Mouse (Mus musculus): ENCODE measurements around the gene Hist1h3d. TPM values are rescaled to one million over a fixed set of nuclear protein-coding genes. Genes with fewer than 3 reads are reported as not detected.

Hist1h3d gene
- polyA plus RNA-seq, 1 experiment from 2014 or later: 4.6 TPM

DNA sequence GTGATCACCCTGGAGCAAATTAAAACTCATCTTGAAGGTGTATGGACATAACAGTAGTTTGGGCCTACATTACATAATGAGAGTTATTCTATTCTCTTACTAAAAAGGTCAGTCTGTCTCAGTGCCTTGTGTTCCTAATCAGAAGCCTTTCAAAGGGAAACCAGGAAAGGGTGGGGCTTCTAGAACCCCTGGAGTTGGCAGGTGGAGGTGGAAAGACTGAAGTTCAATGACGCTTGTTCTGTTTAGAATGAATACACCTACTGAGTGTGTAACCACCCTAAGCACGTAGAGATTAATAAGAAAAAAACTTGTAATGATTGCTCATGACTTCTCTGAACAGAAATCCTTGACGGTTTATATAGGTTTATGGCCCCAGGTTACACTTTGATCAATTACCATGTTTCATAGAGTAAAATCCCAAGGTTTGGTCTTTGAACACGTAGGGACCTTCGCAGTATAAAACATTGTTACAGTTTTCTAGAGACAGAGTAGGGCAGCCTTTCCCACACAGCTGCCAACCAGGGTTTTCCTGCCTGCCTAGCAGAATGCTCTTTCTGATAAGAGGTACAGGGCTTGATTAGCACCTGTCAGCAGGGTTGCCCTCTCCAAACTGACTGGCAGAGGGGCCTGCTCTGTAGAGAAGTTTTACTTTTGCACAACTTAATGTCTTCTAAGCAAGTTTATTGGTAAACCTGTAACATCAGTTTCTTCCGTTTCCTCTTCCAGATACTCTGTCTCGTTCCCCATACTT lies 20.2 kb downstream of the Hist1h3d start:
- Histone ChIP-seq H3K27me3 (ENCODE audit: control insufficient read depth, insufficient read depth, low read length) (no peaks in the 10 kb centered on the region), H3K4me3 (ENCODE audit: low read depth, low read length) (no peak overlapping the region), H3K9me3 (replicated peaks; ENCODE audit: control insufficient read depth, low read length) (no peaks in the 10 kb centered on the region), H3K27ac (ENCODE audit: low read depth, low read length) (no peak overlapping the region), H3K4me1 (ENCODE audit: control insufficient read depth, insufficient read depth, low read length) (peaks cover 5% of the 10 kb centered on the region; the same call in 1 of the 2 replicates), H3K9ac (ENCODE audit: low read depth, low read length) (no peak overlapping the region; the same call in 1 of the 2 replicates), H3K4me2 (no peak overlapping the region), H3K36me3 (ENCODE audit: control insufficient read depth, insufficient read depth, low read length) (no peaks in the 10 kb centered on the region)
- ATAC-seq (replicated peaks; ENCODE audit: insufficient number of reproducible peaks, low FRiP score, low TSS enrichment): no peak
- 73% methylated on average over 7 of the region's 7 CpGs for WGBS (ENCODE audit: insufficient replicate concordance)

DNA sequence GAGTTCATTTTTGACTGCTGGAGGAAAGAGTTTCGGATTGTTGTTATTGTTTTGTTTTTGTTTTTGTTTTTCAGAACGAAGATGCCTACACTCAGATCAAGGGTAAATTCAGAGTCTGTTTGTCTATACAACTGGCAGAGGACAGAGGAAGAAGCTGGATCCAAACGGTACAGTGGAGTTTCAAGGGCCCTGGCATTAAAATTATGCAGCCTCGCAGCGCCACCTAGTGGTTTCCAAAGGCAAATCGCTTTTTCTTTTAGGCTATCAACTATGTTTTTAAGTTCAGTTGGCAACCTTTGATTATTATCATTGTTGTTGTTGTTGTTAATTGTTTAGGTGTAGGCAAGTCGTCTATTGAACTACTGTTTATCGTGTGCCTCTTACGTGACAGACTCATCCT lies 22.4 kb downstream of the Hist1h3d start:
- no peak for ATAC-seq (replicated peaks; ENCODE audit: insufficient number of reproducible peaks, low FRiP score, low TSS enrichment)
- H3K9ac ChIP-seq (ENCODE audit: low read depth, low read length): no peak overlapping the region
- peaks cover 5% of the 10 kb centered on the region; the same call in 1 of the 2 replicates for H3K4me1 ChIP-seq (ENCODE audit: control insufficient read depth, insufficient read depth, low read length)
- H3K4me3 ChIP-seq (ENCODE audit: low read depth, low read length): no peak overlapping the region
- H3K36me3 ChIP-seq (ENCODE audit: control insufficient read depth, insufficient read depth, low read length): no peaks in the 10 kb centered on the region
- no peaks in the 10 kb centered on the region for H3K9me3 ChIP-seq (replicated peaks; ENCODE audit: control insufficient read depth, low read length)
- no peak overlapping the region for H3K4me2 ChIP-seq
- 6% methylated on average over 9 of the region's 9 CpGs for whole genome bisulfite sequencing (ENCODE audit: insufficient replicate concordance)
- no peak overlapping the region for H3K27ac ChIP-seq (ENCODE audit: low read depth, low read length)
- no peaks in the 10 kb centered on the region for H3K27me3 ChIP-seq (ENCODE audit: control insufficient read depth, insufficient read depth, low read length)

- Histone ChIP-seq H3K4me1 (ENCODE audit: control insufficient read depth, insufficient read depth, low read length) (no peaks in the 10 kb centered on the region), H3K9ac (ENCODE audit: low read depth, low read length) (no peak overlapping the region), H3K27ac (ENCODE audit: low read depth, low read length) (no peak overlapping the region), H3K9me3 (replicated peaks; ENCODE audit: control insufficient read depth, low read length) (no peaks in the 10 kb centered on the region), H3K27me3 (ENCODE audit: control insufficient read depth, insufficient read depth, low read length) (no peaks in the 10 kb centered on the region), H3K4me3 (ENCODE audit: low read depth, low read length) (no peak overlapping the region), H3K4me2 (no peak overlapping the region), H3K36me3 (ENCODE audit: control insufficient read depth, insufficient read depth, low read length) (no peaks in the 10 kb centered on the region)
- ATAC-seq (replicated peaks; ENCODE audit: insufficient number of reproducible peaks, low FRiP score, low TSS enrichment): no peak
- 58% methylated on average over 7 of the region's 7 CpGs for WGBS (ENCODE audit: insufficient replicate concordance)
Observed at GRCm38 (mm10) chr13:23603182-23603699, 27.7 kb downstream of the Hist1h3d start.

DNA sequence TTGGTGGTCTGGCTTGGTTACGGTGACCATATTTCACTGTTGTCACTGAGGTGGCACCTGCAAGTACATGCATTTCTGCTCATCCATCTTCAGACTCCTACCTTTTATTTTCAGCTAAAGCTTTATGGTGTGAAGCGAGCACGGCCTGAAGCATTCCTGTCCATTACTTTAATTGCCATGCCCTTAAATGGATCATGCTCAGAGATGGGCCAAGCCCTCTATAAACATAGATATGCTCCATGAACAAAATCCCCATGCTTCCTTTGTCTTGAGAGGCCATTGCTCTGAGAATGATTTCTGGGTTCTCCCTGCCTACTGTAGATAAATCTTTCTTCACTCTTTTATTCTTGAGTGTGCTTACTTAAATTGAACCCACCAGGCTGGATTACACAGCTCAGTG lies 28.9 kb downstream of the Hist1h3d start:
- no peaks in the 10 kb centered on the region for H3K27me3 ChIP-seq (ENCODE audit: control insufficient read depth, insufficient read depth, low read length)
- H3K4me2 ChIP-seq: no peak overlapping the region
- H3K9ac ChIP-seq (ENCODE audit: low read depth, low read length): no peak overlapping the region
- no peaks in the 10 kb centered on the region for H3K4me1 ChIP-seq (ENCODE audit: control insufficient read depth, insufficient read depth, low read length)
- no peak for ATAC-seq (replicated peaks; ENCODE audit: insufficient number of reproducible peaks, low FRiP score, low TSS enrichment)
- 89% methylated on average over 3 of the region's 3 CpGs for WGBS (ENCODE audit: insufficient replicate concordance)
- no peaks in the 10 kb centered on the region for H3K36me3 ChIP-seq (ENCODE audit: control insufficient read depth, insufficient read depth, low read length)
- H3K27ac ChIP-seq (ENCODE audit: low read depth, low read length): no peak overlapping the region
- H3K9me3 ChIP-seq (replicated peaks; ENCODE audit: control insufficient read depth, low read length): no peaks in the 10 kb centered on the region
- no peak overlapping the region for H3K4me3 ChIP-seq (ENCODE audit: low read depth, low read length)

DNA sequence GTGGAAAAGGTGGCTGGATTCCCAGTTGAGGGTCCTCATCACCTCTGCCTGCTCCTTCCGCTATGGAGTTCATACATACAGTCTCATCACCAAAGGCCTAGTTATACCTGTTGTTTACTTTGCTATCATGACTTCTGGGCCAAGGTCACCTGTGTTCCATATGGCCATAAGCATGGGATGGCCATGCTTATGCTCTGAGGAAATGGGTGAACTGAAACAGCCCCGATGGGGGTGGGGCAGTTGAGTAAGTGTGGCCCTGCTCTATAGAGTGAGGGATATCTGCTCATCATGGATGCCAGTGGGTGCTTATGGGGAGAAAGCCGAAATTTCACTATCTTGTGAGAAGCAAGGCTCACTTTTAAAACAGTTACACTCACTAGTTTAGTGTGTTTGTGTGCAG lies 29.5 kb downstream of the Hist1h3d start:
- H3K4me1 ChIP-seq (ENCODE audit: control insufficient read depth, insufficient read depth, low read length): no peaks in the 10 kb centered on the region
- no peak overlapping the region for H3K9ac ChIP-seq (ENCODE audit: low read depth, low read length)
- no peak for ATAC-seq (replicated peaks; ENCODE audit: insufficient number of reproducible peaks, low FRiP score, low TSS enrichment)
- H3K9me3 ChIP-seq (replicated peaks; ENCODE audit: control insufficient read depth, low read length): no peaks in the 10 kb centered on the region
- no peaks in the 10 kb centered on the region for H3K36me3 ChIP-seq (ENCODE audit: control insufficient read depth, insufficient read depth, low read length)
- no peak overlapping the region for H3K4me2 ChIP-seq
- 80% methylated on average over 3 of the region's 3 CpGs for WGBS (ENCODE audit: insufficient replicate concordance)
- no peak overlapping the region for H3K4me3 ChIP-seq (ENCODE audit: low read depth, low read length)
- no peaks in the 10 kb centered on the region for H3K27me3 ChIP-seq (ENCODE audit: control insufficient read depth, insufficient read depth, low read length)
- H3K27ac ChIP-seq (ENCODE audit: low read depth, low read length): no peak overlapping the region

- ATAC-seq (replicated peaks; ENCODE audit: insufficient number of reproducible peaks, low FRiP score, low TSS enrichment): no peak
- Histone ChIP-seq H3K9me3 (replicated peaks; ENCODE audit: control insufficient read depth, low read length) (no peaks in the 10 kb centered on the region), H3K9ac (ENCODE audit: low read depth, low read length) (no peak overlapping the region), H3K4me2 (no peak overlapping the region), H3K4me3 (ENCODE audit: low read depth, low read length) (no peak overlapping the region), H3K27me3 (ENCODE audit: control insufficient read depth, insufficient read depth, low read length) (no peaks in the 10 kb centered on the region), H3K27ac (ENCODE audit: low read depth, low read length) (no peak overlapping the region), H3K36me3 (ENCODE audit: control insufficient read depth, insufficient read depth, low read length) (no peaks in the 10 kb centered on the region), H3K4me1 (ENCODE audit: control insufficient read depth, insufficient read depth, low read length) (no peaks in the 10 kb centered on the region)
- WGBS (ENCODE audit: insufficient replicate concordance): 71% methylated on average over 4 of the region's 4 CpGs
Observed at GRCm38 (mm10) chr13:23609209-23609608, 33.6 kb downstream of the Hist1h3d start.

DNA sequence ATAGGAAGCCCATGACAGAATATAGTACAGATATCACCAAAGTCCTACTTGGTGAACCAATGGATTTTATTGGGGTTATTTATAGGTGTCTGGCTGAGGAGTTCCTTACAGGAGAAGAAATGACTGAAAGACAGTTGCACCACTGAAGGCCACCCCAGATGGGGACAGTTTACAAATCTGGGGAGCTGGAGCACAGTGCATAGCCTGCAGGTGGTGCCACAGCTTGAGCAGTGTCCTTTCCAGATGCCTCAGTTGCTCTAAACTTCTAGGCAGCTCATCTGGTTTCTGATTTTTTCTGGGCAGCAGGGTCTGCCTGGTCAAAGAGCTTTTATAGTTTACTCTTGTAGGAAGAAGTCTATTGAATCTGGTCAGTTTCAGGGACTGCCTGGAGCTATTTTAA lies 34.3 kb downstream of the Hist1h3d start:
- Histone ChIP-seq H3K4me2 (no peak overlapping the region), H3K9me3 (replicated peaks; ENCODE audit: control insufficient read depth, low read length) (no peaks in the 10 kb centered on the region), H3K36me3 (ENCODE audit: control insufficient read depth, insufficient read depth, low read length) (no peaks in the 10 kb centered on the region), H3K9ac (ENCODE audit: low read depth, low read length) (no peak overlapping the region), H3K4me1 (ENCODE audit: control insufficient read depth, insufficient read depth, low read length) (no peaks in the 10 kb centered on the region), H3K27me3 (ENCODE audit: control insufficient read depth, insufficient read depth, low read length) (no peaks in the 10 kb centered on the region), H3K4me3 (ENCODE audit: low read depth, low read length) (no peak overlapping the region), H3K27ac (ENCODE audit: low read depth, low read length) (no peak overlapping the region)
- ATAC-seq (replicated peaks; ENCODE audit: insufficient number of reproducible peaks, low FRiP score, low TSS enrichment): no peak

- no peak for ATAC-seq (replicated peaks; ENCODE audit: insufficient number of reproducible peaks, low FRiP score, low TSS enrichment)
- no peak overlapping the region for H3K4me2 ChIP-seq
- WGBS (ENCODE audit: insufficient replicate concordance): 72% methylated on average over 2 of the region's 2 CpGs
Observed at GRCm38 (mm10) chr13:23610393-23610792, 34.8 kb downstream of the Hist1h3d start.

GRCm38 (mm10) chr13:23611638-23612037 lies 36.1 kb downstream of the Hist1h3d start:
- no peaks in the 10 kb centered on the region for H3K9me3 ChIP-seq (replicated peaks; ENCODE audit: control insufficient read depth, low read length)
- H3K4me2 ChIP-seq: no peak overlapping the region
- no peak overlapping the region for H3K9ac ChIP-seq (ENCODE audit: low read depth, low read length)
- no peak overlapping the region for H3K27ac ChIP-seq (ENCODE audit: low read depth, low read length)
- 88% methylated on average over 3 of the region's 3 CpGs for WGBS (ENCODE audit: insufficient replicate concordance)
- ATAC-seq (replicated peaks; ENCODE audit: insufficient number of reproducible peaks, low FRiP score, low TSS enrichment): no peak
- H3K4me3 ChIP-seq (ENCODE audit: low read depth, low read length): no peak overlapping the region
- no peaks in the 10 kb centered on the region for H3K27me3 ChIP-seq (ENCODE audit: control insufficient read depth, insufficient read depth, low read length)
- H3K4me1 ChIP-seq (ENCODE audit: control insufficient read depth, insufficient read depth, low read length): no peaks in the 10 kb centered on the region
- H3K36me3 ChIP-seq (ENCODE audit: control insufficient read depth, insufficient read depth, low read length): no peaks in the 10 kb centered on the region

More at GRCm38 (mm10) chr13:23610393-23610792, 34.8 kb downstream of the Hist1h3d start:
- Histone ChIP-seq H3K9ac (ENCODE audit: low read depth, low read length) (no peak overlapping the region), H3K36me3 (ENCODE audit: control insufficient read depth, insufficient read depth, low read length) (no peaks in the 10 kb centered on the region), H3K9me3 (replicated peaks; ENCODE audit: control insufficient read depth, low read length) (no peaks in the 10 kb centered on the region), H3K27ac (ENCODE audit: low read depth, low read length) (no peak overlapping the region), H3K27me3 (ENCODE audit: control insufficient read depth, insufficient read depth, low read length) (no peaks in the 10 kb centered on the region), H3K4me1 (ENCODE audit: control insufficient read depth, insufficient read depth, low read length) (no peaks in the 10 kb centered on the region), H3K4me3 (ENCODE audit: low read depth, low read length) (no peak overlapping the region)

All from heart, embryonic 11.5 days (tissue).